Mouse (Mus musculus) kidney, postnatal 0 days (tissue): ENCODE results near the gene Rnf157. TPM values are rescaled to one million over a fixed set of nuclear protein-coding genes. Genes with fewer than 3 reads are reported as not detected.

Experiments
- ATAC-seq: fragments of 200-750 bp; cut with Nextera tagmentation; replicated peaks from 2 replicates; pipeline ENCODE4 v1.8.0; 2017; ENCODE audit warnings: low read depth, moderate number of reproducible peaks, moderate TSS enrichment, moderate library complexity; ENCODE audit not compliant: low FRiP score
- DNase-seq: peaks from one replicate; pipeline ENCODE4 v3.0.0-alpha.2; 2016; ENCODE audit warnings: low spot score
- H3K27ac ChIP-seq: fragments of 300-500 bp; sonication (generic); 2 replicates; pipeline ENCODE4 v1.5.1; 2014; ENCODE audit warnings: mild to moderate bottlenecking
- H3K27me3 ChIP-seq: fragments of 300-500 bp; sonication (generic); 2 replicates; pipeline ENCODE4 v1.6.1; 2014; ENCODE audit warnings: low read length, mixed read lengths; ENCODE audit not compliant: insufficient read depth
- H3K36me3 ChIP-seq: fragments of 300-500 bp; sonication (generic); 2 replicates; pipeline ENCODE4 v1.6.1; 2014; ENCODE audit warnings: low read length, mixed read lengths; ENCODE audit not compliant: insufficient read depth
- H3K4me1 ChIP-seq: fragments of 300-500 bp; sonication (generic); replicated peaks from 2 replicates; pipeline ENCODE4 v1.6.1; 2014; ENCODE audit warnings: antibody characterized with exemption, low read length, mixed read lengths; ENCODE audit not compliant: insufficient read depth
- H3K4me2 ChIP-seq: fragments of 300-500 bp; sonication (generic); 2 replicates; pipeline ENCODE4 v1.6.1; 2014; ENCODE audit warnings: mild to moderate bottlenecking, low read length, moderate library complexity, mixed read lengths
- H3K4me3 ChIP-seq: fragments of 300-500 bp; sonication (generic); replicated peaks from 2 replicates; pipeline ENCODE4 v1.5.1; 2014; ENCODE audit warnings: low read depth, low read length
- H3K9ac ChIP-seq: fragments of 300-500 bp; sonication (generic); 2 replicates; pipeline ENCODE4 v1.6.1; 2014; ENCODE audit warnings: low read depth, low read length
- H3K9me3 ChIP-seq: fragments of 300-500 bp; sonication (generic); replicated peaks from 2 replicates; pipeline ENCODE4 v1.6.1; 2016; ENCODE audit warnings: low read length, inconsistent platforms, mixed read lengths
- CTCF ChIP-seq: IDR thresholded peaks from 2 replicates; pipeline ENCODE4 v1.5.1; 2016; ENCODE audit warnings: antibody characterized with exemption, low read depth, mild to moderate bottlenecking, moderate library complexity
- WGBS: fragments of 180-500 bp; shearing (Covaris S2); extraction: QIAGEN DNeasy Blood & Tissue Kit; methylation state at CpG from one replicate; pipeline ENCODE4 v1.1.7; 2014; 5-methylcytosine and 5-hydroxymethylcytosine counted together
- polyA plus RNA-seq: library from polyadenylated mRNA; unstranded; fragments of >200 nt; fragmentation: Nextera tagmentation; extraction: Ambion mirVana; gene quantifications from 2 replicates; pipeline ENCODE4 v1.2.1, GENCODE M21; 2015

The Rnf157 gene
- polyA plus RNA-seq, 1 experiment from 2014 or later = 8.1 TPM

GRCm38 (mm10) chr11:116347012-116347411 lies 65.8 kb downstream of the Rnf157 start:
- TF ChIP-seq CTCF = no peak
- H3K27me3 ChIP-seq = no peaks in the 10 kb centered on the region
- peaks cover 10% of the 10 kb centered on the region; the same call in 1 of the 2 replicates for H3K36me3 ChIP-seq
- H3K9ac ChIP-seq = no peak overlapping the region
- DNase-seq (no peak), ATAC-seq (no peak)
- no peak overlapping the region for H3K4me3 ChIP-seq
- peak overlapping the region; percentile 25; the same call in 1 of the 2 replicates for H3K27ac ChIP-seq
- H3K9me3 ChIP-seq = no peaks in the 10 kb centered on the region
- H3K4me2 ChIP-seq = no peak overlapping the region
- 78% methylated on average over 7 of the region's 7 CpGs for WGBS
- peaks cover 6% of the 10 kb centered on the region; the same call in 1 of the 2 replicates for H3K4me1 ChIP-seq

GRCm38 (mm10) chr11:116342069-116342791 lies 70.6 kb downstream of the Rnf157 start:
- no peak for TF ChIP-seq CTCF
- 43% methylated on average over 25 of the region's 25 CpGs for WGBS
- Histone ChIP-seq H3K9me3 (no peaks in the 10 kb centered on the region), H3K4me3 (no peak overlapping the region), H3K9ac (no peak overlapping the region), H3K4me2 (no peak overlapping the region), H3K27me3 (no peaks in the 10 kb centered on the region), H3K4me1 (peaks cover 8% of the 10 kb centered on the region; the same call in 1 of the 2 replicates), H3K36me3 (peaks cover 8% of the 10 kb centered on the region; the same call in 1 of the 2 replicates), H3K27ac (no peak overlapping the region)
- 0 out of 2 replicates have a peak, but pooled peaks have one; percentile 21 for ATAC-seq
- DNase-seq = no peak

- DNase-seq (no peak), ATAC-seq (no peak)
- Histone ChIP-seq H3K27ac (peak overlapping the region; percentile 20; the same call in 1 of the 2 replicates), H3K4me1 (peaks cover 25% of the 10 kb centered on the region), H3K4me2 (no peak overlapping the region), H3K36me3 (no peaks in the 10 kb centered on the region), H3K9me3 (no peaks in the 10 kb centered on the region), H3K27me3 (peaks cover 10% of the 10 kb centered on the region; the same call in 1 of the 2 replicates), H3K4me3 (no peak overlapping the region), H3K9ac (no peak overlapping the region)
- no peak for TF ChIP-seq CTCF
- WGBS = 57% methylated on average over 6 of the region's 6 CpGs
Observed at GRCm38 (mm10) chr11:116337531-116337930, 75.3 kb downstream of the Rnf157 start.

GRCm38 (mm10) chr11:116337000-116337399 lies 75.8 kb downstream of the Rnf157 start:
- H3K9ac ChIP-seq = no peak overlapping the region
- TF ChIP-seq CTCF = no peak
- 36% methylated on average over 12 of the region's 12 CpGs for WGBS
- peak overlapping the region; percentile 20; the same call in 1 of the 2 replicates for H3K27ac ChIP-seq
- DNase-seq (no peak), ATAC-seq (no peak)
- H3K9me3 ChIP-seq = no peaks in the 10 kb centered on the region
- no peak overlapping the region for H3K4me3 ChIP-seq
- H3K4me2 ChIP-seq = no peak overlapping the region
- peaks cover 28% of the 10 kb centered on the region for H3K4me1 ChIP-seq
- peaks cover 10% of the 10 kb centered on the region; the same call in 1 of the 2 replicates for H3K27me3 ChIP-seq
- H3K36me3 ChIP-seq = no peaks in the 10 kb centered on the region

- H3K27me3 ChIP-seq = peaks cover 10% of the 10 kb centered on the region; the same call in 1 of the 2 replicates
- no peaks in the 10 kb centered on the region for H3K9me3 ChIP-seq
- 84% methylated on average over 4 of the region's 4 CpGs for WGBS
- H3K9ac ChIP-seq = no peak overlapping the region
- H3K4me2 ChIP-seq = peak overlapping the region; percentile 86; the same call in 1 of the 2 replicates
- no peak overlapping the region for H3K4me3 ChIP-seq
- ATAC-seq (no peak), DNase-seq (no peak)
- no peaks in the 10 kb centered on the region for H3K36me3 ChIP-seq
- H3K27ac ChIP-seq = no peak overlapping the region
- TF ChIP-seq CTCF = no peak
- peaks cover 33% of the 10 kb centered on the region for H3K4me1 ChIP-seq
Observed at GRCm38 (mm10) chr11:116336393-116336792, 76.4 kb downstream of the Rnf157 start.

GRCm38 (mm10) chr11:116335244-116336036 lies 77.4 kb downstream of the Rnf157 start, which contains the start of gene Foxj1:
Gene Foxj1 (minus strand): TSS chr11:116335399.
- ATAC-seq (peak; percentile 77), DNase-seq (peak; percentile 96)
- Histone ChIP-seq H3K27ac (peak within 1 kb of the TSS; percentile 75), H3K4me3 (peak within 1 kb of the TSS; percentile 46), H3K9ac (peak within 1 kb of the TSS; percentile 71), H3K36me3 (no peaks in the 10 kb centered on the region), H3K4me2 (peak within 1 kb of the TSS; percentile 86), H3K4me1 (peaks cover 33% of the 10 kb centered on the region), H3K27me3 (peaks cover 10% of the 10 kb centered on the region; the same call in 1 of the 2 replicates), H3K9me3 (no peaks in the 10 kb centered on the region)
- TF ChIP-seq CTCF = peak; percentile 70
- under 1% methylated on average over 50 of the region's 61 CpGs for WGBS
